Comparison of ENCODE assay signal across 10 mouse cellular contexts in the genomic region with DNA sequence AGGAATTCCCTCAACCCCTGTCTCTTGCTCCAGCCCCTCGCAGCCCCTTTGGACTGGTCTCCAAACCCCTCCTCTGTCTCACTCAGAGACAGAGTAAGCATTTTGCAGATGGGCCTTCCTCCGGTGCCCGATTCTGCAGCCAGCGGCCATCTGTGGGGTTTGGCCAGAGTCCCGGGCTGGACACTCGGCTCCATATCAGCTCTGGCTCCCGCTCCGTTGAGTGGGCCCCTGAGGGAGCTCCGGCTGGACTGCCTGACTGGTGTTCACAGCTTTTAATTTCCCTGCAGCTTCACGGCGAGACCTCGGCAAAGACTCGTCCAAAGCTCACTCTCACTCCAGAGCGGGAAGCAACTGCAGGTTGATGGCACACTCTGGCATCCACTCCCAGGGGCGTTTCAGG. TPM values are rescaled to one million over a fixed set of nuclear protein-coding genes. Genes with fewer than 3 reads are reported as not detected.
DNase-seq lines count a peak whose midpoint lies in the region; TF ChIP-seq lines count a peak whose summit lies in the region.
"Had no signal": no experiment of that assay in that cellular context is flagged by ENCODE, and none has a peak within 500 bp of the region (broad histone marks: within the 10 kb centered on the region; RNA-seq: fewer than 3 reads in every experiment).

No protein-coding gene starts in this region.

- H3K9me3 ChIP-seq in heart, embryonic 10.5 days = no peaks in the 10 kb centered on the region
- H3K9me3 ChIP-seq: liver, embryonic 15.5 days; neural tube, embryonic 13.5 days had no signal

- H3K27ac ChIP-seq in heart, embryonic 10.5 days = no peak overlapping the region
- H3K27ac ChIP-seq: liver, embryonic 15.5 days; neural tube, embryonic 13.5 days had no signal

- TF ChIP-seq CTCF in brain, embryonic 14.5 days (IDR thresholded peaks at IDR 0.05; ENCODE audit: borderline replicate concordance, extremely low read depth, insufficient read depth, insufficient read length) = no peak

- 69% methylated on average over 15 of the region's 15 CpGs for WGBS in heart, embryonic 10.5 days

- H3K36me3 ChIP-seq in heart, embryonic 10.5 days = no peaks in the 10 kb centered on the region
- H3K36me3 ChIP-seq: liver, embryonic 15.5 days; neural tube, embryonic 13.5 days had no signal

- peaks cover 18% of the 10 kb centered on the region for H3K4me1 ChIP-seq in heart, embryonic 10.5 days
- H3K4me1 ChIP-seq: liver, embryonic 15.5 days had no signal

- H3K4me3 ChIP-seq in heart, embryonic 10.5 days = no peak overlapping the region
- H3K4me3 ChIP-seq: liver, embryonic 15.5 days; neural tube, embryonic 13.5 days had no signal

- peaks cover 86% of the 10 kb centered on the region for H3K27me3 ChIP-seq in heart, embryonic 10.5 days (ENCODE audit: insufficient read depth, poor library complexity, severe bottlenecking)

- no peak for TF ChIP-seq POLR2A in brain, embryonic 14.5 days (IDR thresholded peaks at IDR 0.05; ENCODE audit: borderline replicate concordance, extremely low read depth, insufficient read depth, insufficient read length, poor library complexity, severe bottlenecking)

- peak; percentile 35 to 50 for DNase-seq in left cerebral cortex, adult 18-20 months (ENCODE audit: low spot score in 2 of 2)
- no peak for DNase-seq in left cerebral cortex, adult 8-10 months (ENCODE audit: low spot score in 2 of 2)
- peak; percentile 58 for DNase-seq in brain, embryonic 14.5 days (ENCODE audit: low read depth)
- peak; percentile 81 for DNase-seq in cerebellum, adult 18-20 months
- DNase-seq in heart, embryonic 10.5 days (ENCODE audit: low spot score) = peak; percentile 76
- DNase-seq in thymus, postnatal 10 days (ENCODE audit: low spot score in 2 of 2) = no peak
- no peak for DNase-seq in adrenal gland, adult 18-20 months (ENCODE audit: low spot score in 2 of 2)
- DNase-seq: kidney, postnatal 25 days had no signal

RNA-seq across cellular contexts. Expression of gene Slc6a1, which starts 10.2 kb away (rescaled TPM):
- 100 to 1,000 TPM; 288 to 289 TPM for total RNA-seq in left cerebral cortex, adult 18-20 months (2021)
- total RNA-seq in left cerebral cortex, adult 8-10 months (2022) = 100 to 1,000 TPM; 289 to 321 (median 300) TPM
- 210 and 269 TPM in 2 replicates for polyA plus RNA-seq in brain, embryonic 14.5 days (2012; rRNA removed)
- polyA plus RNA-seq in heart, embryonic 10.5 days (2016; fragmentation: Nextera tagmentation; extraction: Ambion mirVana) = 0.48 and 0.54 TPM in 2 replicates
- not detected for total RNA-seq in adrenal gland, adult 18-20 months (2021)

Comparison
In these comparisons a context has a peak if more than half of its experiments do, and no peak if none do; other contexts are left out.
1. DNase-seq: peak in left cerebral cortex, adult 18-20 months (2 of 2), brain, embryonic 14.5 days (single experiment), cerebellum, adult 18-20 months (2 of 2) and heart, embryonic 10.5 days (single experiment); none in left cerebral cortex, adult 8-10 months (0 of 2), thymus, postnatal 10 days (0 of 2) and adrenal gland, adult 18-20 months (0 of 2).
2. RNA of gene Slc6a1, which starts 10.2 kb away (total RNA-seq): 289 to 321 TPM in left cerebral cortex, adult 8-10 months and 288 to 289 TPM in left cerebral cortex, adult 18-20 months; not detected in adrenal gland, adult 18-20 months; every median in the first group is over 100 times any median in the second.